Mouse (Mus musculus): ENCODE data around the gene Hs6st1.

The Hs6st1 gene

GRCm38 (mm10) chr1:36130307-36131035 lies 62.3 kb downstream of the Hs6st1 start:
- no peak for DNase-seq

GRCm38 (mm10) chr1:36131154-36131553 lies 63.0 kb downstream of the Hs6st1 start:
- peak; percentile 65 for DNase-seq

- DNase-seq: no peak
Measured at GRCm38 (mm10) chr1:36131766-36132165, 63.6 kb downstream of the Hs6st1 start.

GRCm38 (mm10) chr1:36132211-36132610 lies 64.0 kb downstream of the Hs6st1 start:
- no peak for DNase-seq

- DNase-seq: peak; percentile 66
Measured at GRCm38 (mm10) chr1:36133041-36133440, 64.8 kb downstream of the Hs6st1 start.

GRCm38 (mm10) chr1:36133647-36134046 lies 65.4 kb downstream of the Hs6st1 start:
- DNase-seq: no peak

- DNase-seq: peak; percentile 85
Measured at GRCm38 (mm10) chr1:36134584-36134983, 66.4 kb downstream of the Hs6st1 start.

GRCm38 (mm10) chr1:36140311-36140710 lies 72.1 kb downstream of the Hs6st1 start:
- DNase-seq: no peak

- peak; percentile 80 for DNase-seq
Measured at GRCm38 (mm10) chr1:36145050-36145449, 76.8 kb downstream of the Hs6st1 start.

GRCm38 (mm10) chr1:36148809-36149208 lies 80.6 kb downstream of the Hs6st1 start:
- DNase-seq: peak; percentile 70

GRCm38 (mm10) chr1:36149411-36149810 lies 81.2 kb downstream of the Hs6st1 start:
- peak; percentile 93 for DNase-seq
